Mouse (Mus musculus) midbrain, embryonic 11.5 days (tissue): Measurements from ENCODE around the gene Synrg. TPM values are rescaled to one million over a fixed set of nuclear protein-coding genes. Genes with fewer than 3 reads are reported as not detected.
A peak's percentile ranks its signal among the peaks of the same experiment; 100 is the strongest.

Experiments used
- ATAC-seq: fragments of 200-750 bp; cut with Nextera tagmentation; 2 replicates; pipeline ENCODE4 v1.8.0; 2017; ENCODE audit warnings: moderate TSS enrichment, moderate library complexity; ENCODE audit not compliant: low FRiP score
- DNase-seq: peaks from one replicate; pipeline ENCODE4 v3.0.0; 2015; ENCODE audit warnings: low spot score; ENCODE audit errors: missing footprints
- H3K27ac ChIP-seq: fragments of 300-500 bp; sonication (generic); 2 replicates; pipeline ENCODE4 v1.5.1; 2014; ENCODE audit warnings: low read depth, low read length
- H3K27me3 ChIP-seq: fragments of 300-500 bp; sonication (generic); 2 replicates; pipeline ENCODE4 v1.6.1; 2014; ENCODE audit warnings: mild to moderate bottlenecking, low read length, moderate library complexity, mixed read lengths; ENCODE audit not compliant: control insufficient read depth, insufficient read depth
- H3K36me3 ChIP-seq: fragments of 300-500 bp; sonication (generic); 2 replicates; pipeline ENCODE4 v1.6.1; 2014; ENCODE audit warnings: mild to moderate bottlenecking, low read length, moderate library complexity, mixed read lengths; ENCODE audit not compliant: control insufficient read depth, insufficient read depth
- H3K4me1 ChIP-seq: fragments of 300-500 bp; sonication (generic); 2 replicates; pipeline ENCODE4 v1.6.1; 2014; ENCODE audit warnings: low read length; ENCODE audit not compliant: control insufficient read depth, insufficient read depth
- H3K4me2 ChIP-seq: fragments of 300-500 bp; sonication (generic); 2 replicates; pipeline ENCODE4 v1.6.1; 2014; ENCODE audit warnings: mild to moderate bottlenecking, moderate library complexity
- H3K4me3 ChIP-seq: fragments of 300-500 bp; sonication (generic); 2 replicates; pipeline ENCODE4 v1.5.1; 2014; ENCODE audit warnings: low read depth, low read length
- H3K9ac ChIP-seq: fragments of 300-500 bp; sonication (generic); 2 replicates; pipeline ENCODE4 v1.6.1; 2014; ENCODE audit warnings: low read length
- H3K9me3 ChIP-seq: fragments of 300-500 bp; sonication (generic); 2 replicates; pipeline ENCODE4 v1.6.1; 2016; ENCODE audit warnings: low read length; ENCODE audit not compliant: control insufficient read depth
- WGBS: fragments of 180-500 bp; shearing (Covaris S2); extraction: QIAGEN DNeasy Blood & Tissue Kit; methylation state at CpG from one replicate; pipeline ENCODE4 v1.1.7; 2014; 5-methylcytosine and 5-hydroxymethylcytosine counted together
- polyA plus RNA-seq: library from polyadenylated mRNA; unstranded; fragments of >200 nt; fragmentation: Nextera tagmentation; extraction: Ambion mirVana; gene quantifications from 2 replicates; pipeline ENCODE4 v1.2.1, GENCODE M21; 2014

The Synrg gene
- polyA plus RNA-seq: 18.8 and 20.0 TPM in 2 replicates

- Histone ChIP-seq H3K27me3 (no peaks in the 10 kb centered on the region), H3K9me3 (no peaks in the 10 kb centered on the region), H3K4me2 (peak within 1 kb of the TSS; percentile 54), H3K4me1 (peaks cover 6% of the 10 kb centered on the region; the same call in 1 of the 2 replicates), H3K4me3 (peak within 1 kb of the TSS; percentile 73), H3K9ac (peak within 1 kb of the TSS; percentile 84), H3K27ac (peak within 1 kb of the TSS; percentile 72), H3K36me3 (peaks cover 12% of the 10 kb centered on the region)
- 2% methylated on average over 75 of the region's 76 CpGs for WGBS
- DNase-seq (peak; percentile 98), ATAC-seq (peak; percentile 98)
Observed at GRCm38 (mm10) chr11:83963991-83964921, at the start of gene Synrg. Gene Synrg (plus strand): TSS chr11:83964428.

GRCm38 (mm10) chr11:83914501-83914900, 49.7 kb upstream of the Synrg start:
- no peak overlapping the region for H3K4me3 ChIP-seq

GRCm38 (mm10) chr11:83922600-83922999, 41.6 kb upstream of the Synrg start:
- H3K27me3 ChIP-seq: no peaks in the 10 kb centered on the region
- WGBS: 80% methylated on average over 2 of the region's 2 CpGs
- no peak overlapping the region for H3K4me3 ChIP-seq
- no peak overlapping the region for H3K9ac ChIP-seq
- H3K9me3 ChIP-seq: no peaks in the 10 kb centered on the region
- no peaks in the 10 kb centered on the region for H3K4me1 ChIP-seq
- H3K27ac ChIP-seq: no peak overlapping the region
- DNase-seq: no peak
- no peak overlapping the region for H3K4me2 ChIP-seq
- H3K36me3 ChIP-seq: no peaks in the 10 kb centered on the region
- ATAC-seq: no peak

More at GRCm38 (mm10) chr11:83914501-83914900, 49.7 kb upstream of the Synrg start:
- H3K9ac ChIP-seq: no peak overlapping the region
- H3K27me3 ChIP-seq: no peaks in the 10 kb centered on the region
- H3K9me3 ChIP-seq: no peaks in the 10 kb centered on the region
- H3K4me2 ChIP-seq: no peak overlapping the region
- no peaks in the 10 kb centered on the region for H3K4me1 ChIP-seq
- ATAC-seq (no peak), DNase-seq (no peak)
- no peak overlapping the region for H3K27ac ChIP-seq
- 89% methylated on average over 4 of the region's 4 CpGs for WGBS
- H3K36me3 ChIP-seq: no peaks in the 10 kb centered on the region

- no peaks in the 10 kb centered on the region for H3K9me3 ChIP-seq
- no peaks in the 10 kb centered on the region for H3K4me1 ChIP-seq
- ATAC-seq (no peak), DNase-seq (no peak)
- 50% methylated on average over 3 of the region's 3 CpGs for WGBS
- no peak overlapping the region for H3K9ac ChIP-seq
- no peak overlapping the region for H3K4me3 ChIP-seq
- H3K27ac ChIP-seq: no peak overlapping the region
- H3K4me2 ChIP-seq: no peak overlapping the region
- no peaks in the 10 kb centered on the region for H3K36me3 ChIP-seq
- H3K27me3 ChIP-seq: no peaks in the 10 kb centered on the region
Observed at GRCm38 (mm10) chr11:83927097-83927496, 37.1 kb upstream of the Synrg start.

- ATAC-seq (no peak), DNase-seq (no peak)
- Histone ChIP-seq H3K4me1 (no peaks in the 10 kb centered on the region), H3K27ac (no peak overlapping the region), H3K27me3 (0 out of 2 replicates have a peak, but pooled peaks cover 2% of the 10 kb centered on the region), H3K9me3 (no peaks in the 10 kb centered on the region), H3K4me3 (no peak overlapping the region), H3K9ac (no peak overlapping the region), H3K4me2 (no peak overlapping the region), H3K36me3 (no peaks in the 10 kb centered on the region)
- WGBS: 85% methylated on average over 10 of the region's 10 CpGs
Observed at GRCm38 (mm10) chr11:83932506-83933106, 31.6 kb upstream of the Synrg start.

GRCm38 (mm10) chr11:83933376-83933775, 30.9 kb upstream of the Synrg start:
- no peaks in the 10 kb centered on the region for H3K4me1 ChIP-seq
- no peak for ATAC-seq
- no peaks in the 10 kb centered on the region for H3K36me3 ChIP-seq
- no peak for DNase-seq
- no peaks in the 10 kb centered on the region for H3K9me3 ChIP-seq
- no peak overlapping the region for H3K4me3 ChIP-seq
- H3K27me3 ChIP-seq: 0 out of 2 replicates have a peak, but pooled peaks cover 2% of the 10 kb centered on the region
- no peak overlapping the region for H3K9ac ChIP-seq
- no peak overlapping the region for H3K27ac ChIP-seq
- no peak overlapping the region for H3K4me2 ChIP-seq
- WGBS: 88% methylated on average over 4 of the region's 4 CpGs

- ATAC-seq (no peak), DNase-seq (peak; percentile 99)
- no peaks in the 10 kb centered on the region for H3K36me3 ChIP-seq
- H3K4me3 ChIP-seq: no peak overlapping the region
- 0 out of 2 replicates have a peak, but pooled peaks cover 2% of the 10 kb centered on the region for H3K27me3 ChIP-seq
- no peak overlapping the region for H3K9ac ChIP-seq
- WGBS: 22% methylated on average over 7 of the region's 7 CpGs
- H3K9me3 ChIP-seq: no peaks in the 10 kb centered on the region
- H3K27ac ChIP-seq: no peak overlapping the region
- H3K4me1 ChIP-seq: no peaks in the 10 kb centered on the region
- no peak overlapping the region for H3K4me2 ChIP-seq
Observed at GRCm38 (mm10) chr11:83935986-83936665, 28.1 kb upstream of the Synrg start.

GRCm38 (mm10) chr11:83938556-83938955, 25.7 kb upstream of the Synrg start:
- WGBS: 85% methylated on average over 8 of the region's 8 CpGs
- Histone ChIP-seq H3K9me3 (no peaks in the 10 kb centered on the region), H3K4me2 (no peak overlapping the region), H3K4me3 (no peak overlapping the region), H3K27me3 (0 out of 2 replicates have a peak, but pooled peaks cover 2% of the 10 kb centered on the region), H3K9ac (no peak overlapping the region), H3K36me3 (no peaks in the 10 kb centered on the region), H3K4me1 (peaks cover 6% of the 10 kb centered on the region), H3K27ac (no peak overlapping the region)
- DNase-seq: no peak
- no peak for ATAC-seq
